Comparison of ENCODE assay signal across 28 mouse cellular contexts in the genomic region with DNA sequence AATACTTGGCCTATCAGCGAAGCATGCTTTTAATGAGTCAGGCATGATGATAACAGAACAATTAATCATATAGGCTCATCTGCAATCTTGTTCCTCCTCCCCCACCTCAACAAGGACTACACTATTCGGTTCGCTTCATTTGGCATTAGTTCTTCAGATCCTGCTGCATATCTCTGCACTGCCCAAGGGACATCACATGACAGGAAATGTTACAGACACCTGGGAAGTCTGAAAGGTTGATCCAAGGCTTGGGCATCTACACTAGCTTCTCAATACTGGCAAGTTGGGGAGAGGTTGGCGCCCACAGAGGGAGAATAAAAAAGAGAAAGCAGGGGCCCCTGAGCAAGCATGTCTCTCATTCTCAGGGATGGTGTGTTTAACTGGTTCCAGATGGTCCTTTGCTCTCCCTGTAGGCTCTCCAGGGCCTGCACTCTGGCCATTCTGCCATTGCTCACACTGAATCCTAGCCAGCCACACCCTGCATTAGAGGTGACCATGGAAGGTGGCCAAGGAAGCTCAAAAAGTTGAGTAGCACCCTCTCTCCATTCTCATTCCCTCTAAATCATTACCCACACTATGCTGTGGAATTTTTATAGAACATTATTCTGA.
DNase-seq lines count a peak whose midpoint lies in the region; ATAC-seq and TF ChIP-seq lines count a peak whose summit lies in the region.
"Had no signal": no experiment of that assay in that cellular context is flagged by ENCODE, and none has a peak within 500 bp of the region (broad histone marks: within the 10 kb centered on the region; RNA-seq: fewer than 3 reads in every experiment).

No protein-coding gene starts in this region.

- no peak overlapping the region for H3K9ac ChIP-seq in heart, embryonic 16.5 days (ENCODE audit: low read length)
- H3K9ac ChIP-seq: forebrain, postnatal 0 days; hindbrain, embryonic 14.5 days had no signal

- intact Hi-C loops in heart, postnatal 36 days (cut with DNase I): no loop called here

- no peak overlapping the region for H3K4me2 ChIP-seq in heart, embryonic 16.5 days (ENCODE audit: low read depth, low read length)
- H3K4me2 ChIP-seq in myocyte (ENCODE audit: low read depth): no peak overlapping the region
- H3K4me2 ChIP-seq: hindbrain, embryonic 14.5 days had no signal

- H3K27me3 ChIP-seq in heart, embryonic 16.5 days (ENCODE audit: control insufficient read depth, insufficient read depth, low read length): no peaks in the 10 kb centered on the region
- no peaks in the 10 kb centered on the region for H3K27me3 ChIP-seq in myocyte (ENCODE audit: control insufficient read depth, insufficient read depth, insufficient read length)

- WGBS in heart, embryonic 16.5 days: 68% methylated on average over 4 of the region's 4 CpGs

- H3K27ac ChIP-seq in heart, embryonic 16.5 days (ENCODE audit: low read length): peak overlapping the region; percentile 11; the same call in 1 of the 2 replicates
- H3K27ac ChIP-seq: gastrocnemius, adult 2 months; heart, embryonic 10.5 days; hindbrain, embryonic 14.5 days; hindbrain, postnatal 0 days had no signal

- H3K79me2 ChIP-seq in myocyte (ENCODE audit: control insufficient read depth, insufficient read depth): no peaks in the 10 kb centered on the region

- no peaks in the 10 kb centered on the region for H3K4me1 ChIP-seq in heart, embryonic 16.5 days (ENCODE audit: control insufficient read depth, insufficient read depth, low read length)

- H3ac ChIP-seq in myocyte (ENCODE audit: control insufficient read depth, insufficient read length): no peak overlapping the region

- ATAC-seq in heart, embryonic 16.5 days (replicated peaks; ENCODE audit: extremely low read depth, insufficient read depth, low FRiP score): 0 out of 2 replicates have a peak, but pooled peaks have one; percentile 45
- ATAC-seq: activated CD4-positive, CD25-positive, alpha-beta regulatory T cell, adult 4 months; CD4-positive, CD25-positive, alpha-beta regulatory T cell, adult 4 months; forebrain, embryonic 14.5 days; forebrain, postnatal 0 days; hindbrain, postnatal 0 days; inflammation-experienced regulatory T-cells, adult 6 months; intestine, embryonic 16.5 days had no signal

- H3K9me3 ChIP-seq in heart, embryonic 16.5 days (replicated peaks; ENCODE audit: control insufficient read depth, low read length): no peaks in the 10 kb centered on the region
- H3K9me3 ChIP-seq: heart, embryonic 10.5 days had no signal

- peak; percentile 3 for DNase-seq in adrenal gland, adult 2 months
- no peak for DNase-seq in adrenal gland, postnatal 4 days (ENCODE audit: low spot score in 2 of 2)
- no peak for DNase-seq in heart, postnatal 36 days
- peak; percentile 14 for DNase-seq in urinary bladder, postnatal 14 days (ENCODE audit: low spot score)
- no peak for DNase-seq in urinary bladder, postnatal 36 days (ENCODE audit: low spot score in 2 of 2)
- no peak for DNase-seq in embryo, embryonic 11 days
- DNase-seq: adrenal gland, postnatal 10 days; adrenal gland, postnatal 36 days; B cell, adult 2 months; cerebellum, adult 11 months; cerebellum, adult 2 months; cerebellum, adult 9-11 months; cerebellum, postnatal 36 days; forebrain, postnatal 0 days; gastrocnemius, adult 2 months; gastrocnemius, postnatal 14 days; heart, adult 11 months; kidney, adult 18-20 months had no signal

- H3K4me3 ChIP-seq in heart, embryonic 16.5 days (ENCODE audit: low read length): no peak overlapping the region
- H3K4me3 ChIP-seq in myocyte: no peak overlapping the region
- H3K4me3 ChIP-seq: gastrocnemius, adult 2 months; heart, embryonic 10.5 days had no signal

- no peak for TF ChIP-seq POLR2A in myocyte (IDR thresholded peaks at IDR 0.05; ENCODE audit: insufficient read length, low read depth)

- H3K36me3 ChIP-seq in heart, embryonic 16.5 days (ENCODE audit: control insufficient read depth, insufficient read depth): no peaks in the 10 kb centered on the region
- H3K36me3 ChIP-seq in myocyte (ENCODE audit: control insufficient read depth, insufficient read depth): no peaks in the 10 kb centered on the region
- H3K36me3 ChIP-seq: heart, embryonic 10.5 days had no signal

TF ChIP-seq in myocyte, 11 proteins besides CTCF, POLR2A, EP300 and RAD21:
- peak; percentile 59 for TF ChIP-seq USF1 (IDR thresholded peaks at IDR 0.05; ENCODE audit: low read depth)
- no peak for TF ChIP-seq TCF12 (IDR thresholded peaks at IDR 0.05; ENCODE audit: insufficient read depth, poor library complexity, severe bottlenecking)

Comparison
In these comparisons a context has a peak if more than half of its experiments do, and no peak if none do; other contexts are left out.
1. DNase-seq: peak in adrenal gland, adult 2 months (single experiment) and urinary bladder, postnatal 14 days (single experiment); none in adrenal gland, postnatal 4 days (0 of 2), heart, postnatal 36 days (0 of 2), urinary bladder, postnatal 36 days (0 of 2) and embryo, embryonic 11 days (single experiment).